In genomic region chr1:162646083-162646686, GRCm38 (mm10) we compare ENCODE assay signal across 12 mouse cellular contexts. TPM values are rescaled to one million over a fixed set of nuclear protein-coding genes. Genes with fewer than 3 reads are reported as not detected.
DNase-seq lines count a peak whose midpoint lies in the region; ATAC-seq lines count a peak whose summit lies in the region.
"Had no signal": no experiment of that assay in that cellular context is flagged by ENCODE, and none has a peak within 500 bp of the region (broad histone marks: within the 10 kb centered on the region; RNA-seq: fewer than 3 reads in every experiment).

No protein-coding gene starts in this region.

- peak; percentile 84 for DNase-seq in heart, adult 11 months
- DNase-seq in heart, adult 9 months (ENCODE audit: low spot score in 2 of 2), result no peak
- peak; percentile 11 for DNase-seq in CD4-positive helper T cell, adult 2 months (ENCODE audit: low read depth, low spot score)
- DNase-seq in c-Kit-negative CD71-positive TER-119-positive erythroid progenitor cells, embryonic 14.5 days (ENCODE audit: low read depth, low spot score), result peak; percentile 6
- DNase-seq in lung, postnatal 36 days, result peak; percentile 44
- no peak for DNase-seq in kidney, postnatal 25 days
- DNase-seq in neural tube, embryonic 10.5 days (ENCODE audit: extremely low spot score, low spot score), result no peak
- DNase-seq: heart, postnatal 4 days had no signal

- no peak for ATAC-seq in inflammation-experienced regulatory T-cells, adult 6 months

RNA-seq across cellular contexts. Expression of gene Myoc, which starts 7.2 kb away (rescaled TPM):
- not detected for polyA plus RNA-seq in inflammation-experienced regulatory T-cells, adult 6 months (2017; shearing (Covaris generic))
- polyA plus RNA-seq: liver, embryonic 16.5 days; spleen, adult 2 months had no signal

RNA-seq across cellular contexts. Expression of gene Myocos, which starts 11.8 kb away (rescaled TPM):
- polyA plus RNA-seq in inflammation-experienced regulatory T-cells, adult 6 months (2017; shearing (Covaris generic)), result not detected
- polyA plus RNA-seq: embryonic facial prominence, embryonic 11.5 days; liver, embryonic 16.5 days; spleen, adult 2 months had no signal

Comparison
In these comparisons a context has a peak if more than half of its experiments do, and no peak if none do; other contexts are left out.
1. DNase-seq: peak in heart, adult 11 months (single experiment), CD4-positive helper T cell, adult 2 months (single experiment), c-Kit-negative CD71-positive TER-119-positive erythroid progenitor cells, embryonic 14.5 days (single experiment) and lung, postnatal 36 days (single experiment); none in heart, adult 9 months (0 of 2), kidney, postnatal 25 days (0 of 2) and neural tube, embryonic 10.5 days (single experiment).